Mouse (Mus musculus) layer of hippocampus, adult 18-20 months (tissue): ENCODE data around the gene Flii. TPM values are rescaled to one million over a fixed set of nuclear protein-coding genes. Genes with fewer than 3 reads are reported as not detected.

Experiments
- DNase-seq, 2 experiments: peaks; one replicate each; pipeline ENCODE4 v3.0.0; 2022; ENCODE audit warnings: low spot score in 2 of 2
- microRNA-seq, 2 experiments: library from miRNA; unstranded; fragments of <30 nt; microRNA quantifications; one replicate each; pipeline ENCODE4 v1.2.0; 2021
- total RNA-seq, 2 experiments: library from RNA; stranded (reverse); gene quantifications; 2 replicates each; pipeline ENCODE4 v1.2.3; 2021

The Flii gene
- total RNA-seq, 2 experiments from 2014 or later, result 63.4 to 63.6 TPM

DNA sequence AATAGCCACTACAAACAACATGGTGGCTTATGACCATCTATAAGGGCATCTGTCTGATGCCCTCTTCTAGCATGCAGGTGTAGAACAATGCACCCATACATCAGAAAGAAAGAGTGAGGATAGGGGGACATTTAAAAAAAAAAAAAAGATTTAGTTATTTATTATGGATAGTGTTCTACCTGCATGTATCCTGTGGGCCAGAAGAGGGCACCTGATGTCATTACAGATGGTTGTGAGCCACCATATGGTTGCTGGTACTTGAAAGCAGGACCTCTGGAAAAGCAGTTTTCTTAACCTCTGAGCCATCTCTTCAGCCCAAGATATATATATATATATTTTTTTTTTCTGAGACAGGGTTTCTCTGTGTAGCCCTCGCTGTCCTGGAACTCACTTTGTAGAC, 30.9 kb downstream of the Flii start:
- peak in 1 of 2 experiments; percentile 1 for DNase-seq

Small RNA genes lying within 50 kb of the gene (microRNA-seq; reads per million reads assigned to microRNA genes)
- 0.25 to 0.39 reads per million in 2 experiments for gene Mir5100

Other genes starting within 250 kb of the Flii start
- gene Alkbh5, start 190.9 kb downstream of the Flii start, total RNA-seq, result 10 to 100 TPM; 62.2 to 63.2 TPM
- 10 to 100 TPM; 39.2 to 41.1 TPM for gene Llgl1, start 27.5 kb downstream of the Flii start, total RNA-seq
- 10 to 100 TPM; 22.9 to 26.2 TPM for gene Mief2, start 1.1 kb upstream of the Flii start, total RNA-seq
- 1 to 10 TPM; 5.7 to 6.0 TPM for gene Top3a, start 50.1 kb upstream of the Flii start, total RNA-seq
- 10 to 100 TPM; 32.9 to 34.1 TPM for gene Smcr8, start 50.3 kb upstream of the Flii start, total RNA-seq
- gene Shmt1, start 84.5 kb upstream of the Flii start, total RNA-seq, result 1 to 10 TPM; 5.1 to 7.2 TPM
- 10 to 100 TPM; 27.2 to 30.8 TPM for gene Dhrs7b, start 103.4 kb upstream of the Flii start, total RNA-seq
- gene Tmem11, start 152.0 kb upstream of the Flii start, total RNA-seq, result 10 to 100 TPM; 29.4 to 30.7 TPM
- gene Natd1, start 187.5 kb upstream of the Flii start, total RNA-seq, result 10 to 100 TPM in 1 of 2 experiments, 1 to 10 TPM in 1; 9.6 to 12.1 TPM
- 10 to 100 TPM; 12.0 to 12.8 TPM for gene Map2k3, start 204.8 kb upstream of the Flii start, total RNA-seq